Mouse (Mus musculus) thymus, postnatal 36 days (tissue): ENCODE data around the gene Cmya5.

Experiments
- DNase-seq, 2 experiments: peaks; one replicate each; pipeline ENCODE4 v3.0.0; 2022; ENCODE audit warnings: mixed read lengths in 2 of 2

The Cmya5 gene

GRCm38 (mm10) chr13:93060437-93060836 lies 84.1 kb downstream of the Cmya5 start:
- no peak for DNase-seq

- DNase-seq, result no peak
These were observed 85.9 kb downstream of the Cmya5 start for GRCm38 (mm10) chr13:93058551-93059011.

GRCm38 (mm10) chr13:93057492-93058260 lies 86.8 kb downstream of the Cmya5 start:
- DNase-seq, result no peak

GRCm38 (mm10) chr13:93056091-93056490 lies 88.4 kb downstream of the Cmya5 start:
- DNase-seq, result no peak

- no peak for DNase-seq
These were observed 93.0 kb downstream of the Cmya5 start for GRCm38 (mm10) chr13:93051483-93051882.

GRCm38 (mm10) chr13:93041021-93041420 lies 103.5 kb downstream of the Cmya5 start:
- DNase-seq, result no peak

- DNase-seq, result no peak
These were observed 108.3 kb downstream of the Cmya5 start for GRCm38 (mm10) chr13:93036218-93036617.

GRCm38 (mm10) chr13:93029337-93029736 lies 115.2 kb downstream of the Cmya5 start:
- no peak for DNase-seq

GRCm38 (mm10) chr13:93024837-93025236 lies 119.7 kb downstream of the Cmya5 start:
- DNase-seq, result no peak

- no peak for DNase-seq
These were observed 122.4 kb downstream of the Cmya5 start for GRCm38 (mm10) chr13:93022158-93022557.

- DNase-seq, result no peak
These were observed 131.6 kb downstream of the Cmya5 start for GRCm38 (mm10) chr13:93012952-93013351.

GRCm38 (mm10) chr13:93011315-93011714 lies 133.2 kb downstream of the Cmya5 start:
- DNase-seq, result no peak

GRCm38 (mm10) chr13:93010524-93010923 lies 134.0 kb downstream of the Cmya5 start:
- DNase-seq, result no peak

GRCm38 (mm10) chr13:93007078-93007477 lies 137.4 kb downstream of the Cmya5 start:
- DNase-seq, result no peak

- no peak for DNase-seq
These were observed 138.2 kb downstream of the Cmya5 start for GRCm38 (mm10) chr13:93006347-93006746.

- DNase-seq, result no peak
These were observed 140.5 kb downstream of the Cmya5 start for GRCm38 (mm10) chr13:93004003-93004402.

GRCm38 (mm10) chr13:93002456-93002855 lies 142.1 kb downstream of the Cmya5 start:
- no peak for DNase-seq

GRCm38 (mm10) chr13:93000640-93001351 lies 143.7 kb downstream of the Cmya5 start:
- DNase-seq, result no peak

- no peak for DNase-seq
These were observed 144.7 kb downstream of the Cmya5 start for GRCm38 (mm10) chr13:92999860-93000259.

- no peak for DNase-seq
These were observed 149.8 kb downstream of the Cmya5 start for GRCm38 (mm10) chr13:92994743-92995142.

GRCm38 (mm10) chr13:92992823-92993222 lies 151.7 kb downstream of the Cmya5 start:
- DNase-seq, result no peak
